Mouse (Mus musculus) CH12F3 (cell line): ENCODE measurements around the gene Ranbp17.

ENCODE experiments used
- in situ Hi-C: fragments of 300-500 bp; cut with MboI; formaldehyde crosslinking; loops from 2 replicates; pipeline ENCODE4 v1.14.3; 2020; ENCODE audit warnings: low sequenced_read_pairs

Ranbp17 gene

GRCm38 (mm10) chr11:33274294-33274693 lies 239.3 kb downstream of the Ranbp17 start:
- in situ Hi-C loops, result no loop called here

DNA sequence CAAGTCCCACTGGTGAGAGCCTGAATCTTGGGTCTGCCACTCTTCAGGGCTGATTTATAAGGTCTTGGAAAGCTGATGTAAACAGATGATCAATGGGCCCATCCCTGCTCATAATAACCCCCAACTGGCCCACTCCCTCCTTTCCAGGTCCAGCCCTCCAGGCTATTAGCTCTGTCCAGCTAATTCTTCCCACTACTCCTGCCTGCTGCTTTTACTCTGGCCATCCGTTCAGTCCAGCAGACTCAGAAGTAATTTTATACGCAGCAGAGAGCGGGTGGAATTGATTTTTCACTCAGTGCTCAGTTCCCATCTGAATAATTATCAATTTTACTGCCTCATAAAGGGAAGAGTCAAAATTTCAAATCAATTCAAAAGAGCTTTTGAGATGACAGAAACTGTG lies 273.3 kb downstream of the Ranbp17 start:
- in situ Hi-C loops, result no loop called here

DNA sequence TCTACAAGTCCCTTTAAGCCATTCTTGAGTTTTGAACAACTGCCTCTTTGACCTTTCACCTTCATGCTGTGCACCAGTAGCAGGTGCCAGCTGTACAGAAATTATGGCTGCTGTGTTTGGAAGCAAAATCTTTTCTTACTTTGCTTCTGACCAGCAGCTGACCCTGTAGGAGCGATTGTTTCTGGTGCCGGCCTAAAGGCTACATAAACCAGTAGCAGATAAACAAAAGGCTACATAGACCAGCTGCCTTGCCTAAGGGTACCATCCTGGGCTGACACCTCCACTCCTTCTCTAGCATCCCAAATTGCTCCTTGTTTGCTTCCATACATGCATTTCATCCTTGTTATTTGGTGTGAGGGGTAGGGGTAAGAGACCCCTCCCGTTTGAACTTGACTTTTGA lies 279.4 kb downstream of the Ranbp17 start:
- in situ Hi-C loops, result no loop called here

- in situ Hi-C loops, result no loop called here
Measured at GRCm38 (mm10) chr11:33232056-33232455, 281.5 kb downstream of the Ranbp17 start.

DNA sequence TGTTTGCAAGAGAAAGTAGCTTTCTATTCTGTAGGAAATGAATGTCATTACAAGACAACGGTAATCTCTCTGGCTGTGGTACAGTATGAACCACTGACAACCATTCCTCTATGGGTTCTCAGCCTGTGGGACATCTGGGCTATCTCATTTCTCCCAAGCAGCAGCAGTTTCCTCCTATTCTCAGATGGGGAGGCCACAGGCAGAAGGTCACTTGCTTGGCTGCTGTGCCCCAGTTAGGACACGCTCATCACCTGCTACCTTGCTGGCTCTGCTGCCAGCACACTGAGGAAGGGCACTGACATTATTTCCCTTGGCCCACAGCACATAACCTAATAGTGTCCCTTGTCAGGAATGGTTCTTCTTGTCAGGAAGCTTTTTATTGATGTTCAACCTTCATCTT lies 285.4 kb downstream of the Ranbp17 start:
- in situ Hi-C loops, result no loop called here

DNA sequence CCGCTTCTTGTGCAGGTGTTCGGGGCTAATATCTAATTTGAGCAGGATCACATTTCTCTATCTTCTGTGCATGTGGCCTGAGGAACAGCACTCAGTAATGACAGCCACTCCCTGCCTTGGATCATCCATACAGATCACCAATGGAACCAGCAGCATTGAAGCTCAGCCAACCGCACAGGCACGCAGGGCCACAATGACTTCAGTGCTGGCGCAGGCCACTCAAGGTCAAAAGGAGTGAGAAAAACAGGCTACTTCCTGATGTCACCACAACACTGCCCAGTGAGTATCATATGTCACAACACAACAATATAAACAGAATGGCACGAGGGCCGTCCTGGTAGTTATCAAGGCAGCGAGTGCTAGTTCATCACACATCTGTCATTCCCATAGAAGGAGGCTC lies 287.0 kb downstream of the Ranbp17 start:
- in situ Hi-C loops, result no loop called here

- in situ Hi-C loops, result no loop called here
Measured at GRCm38 (mm10) chr11:33221566-33222365, 291.8 kb downstream of the Ranbp17 start.

GRCm38 (mm10) chr11:33220763-33221162 lies 292.8 kb downstream of the Ranbp17 start:
- in situ Hi-C loops, result no loop called here

DNA sequence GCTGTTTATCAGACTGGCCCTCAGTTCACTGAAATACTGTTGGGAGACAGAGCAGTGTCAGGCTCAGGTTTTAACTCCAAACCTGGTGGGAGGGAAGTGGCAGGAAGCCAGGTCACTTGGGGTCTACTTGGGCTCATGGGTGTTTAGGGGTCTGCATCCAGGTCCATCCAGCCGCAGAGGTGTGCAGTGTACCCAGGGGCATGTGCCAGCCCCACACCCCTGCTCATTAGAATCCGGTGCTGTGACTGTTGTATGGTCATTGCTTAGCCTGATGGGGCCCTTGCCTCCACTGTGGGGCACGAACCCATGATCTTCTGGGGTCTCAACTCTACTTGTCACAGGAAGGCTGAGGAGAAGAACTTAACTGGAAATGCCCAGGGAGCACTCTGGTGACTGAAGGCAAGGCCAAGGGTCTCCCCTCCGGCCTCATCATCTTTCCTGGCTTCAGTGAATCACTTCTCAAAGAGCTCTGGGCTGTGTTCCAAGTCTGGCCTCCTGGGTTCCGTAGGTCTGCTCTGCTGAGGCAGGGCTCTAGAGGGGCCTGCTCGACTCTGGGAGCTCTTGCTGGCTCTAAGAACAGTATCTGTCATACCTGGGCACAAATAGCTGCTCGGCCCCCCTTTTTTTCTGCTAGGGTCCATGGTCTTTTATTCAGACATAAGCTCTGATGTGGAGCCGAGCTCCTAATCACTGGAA lies 296.0 kb downstream of the Ranbp17 start:
- in situ Hi-C loops, result no loop called here

DNA sequence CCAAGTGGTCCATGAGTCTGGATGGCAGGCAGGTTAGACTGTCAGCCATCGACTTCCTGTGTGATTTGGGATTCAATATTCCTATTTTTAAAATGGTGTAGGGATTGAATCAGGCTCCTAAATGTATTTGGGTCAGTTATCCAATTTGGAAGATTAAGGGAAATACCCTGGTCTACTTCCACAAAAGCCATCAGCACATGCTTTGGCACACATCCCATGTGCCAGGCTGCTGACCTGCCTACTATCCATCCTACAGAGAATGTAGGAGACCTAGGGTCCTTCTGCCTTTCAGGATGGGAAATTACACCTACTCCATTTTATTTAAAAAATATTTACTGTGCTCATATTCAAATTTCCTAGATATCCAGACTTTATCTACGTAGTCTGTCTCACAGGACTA lies 306.1 kb downstream of the Ranbp17 start:
- in situ Hi-C loops, result no loop called here

GRCm38 (mm10) chr11:33204966-33205365 lies 308.6 kb downstream of the Ranbp17 start:
- in situ Hi-C loops, result no loop called here

GRCm38 (mm10) chr11:33204329-33204705 lies 309.2 kb downstream of the Ranbp17 start:
- in situ Hi-C loops, result no loop called here

DNA sequence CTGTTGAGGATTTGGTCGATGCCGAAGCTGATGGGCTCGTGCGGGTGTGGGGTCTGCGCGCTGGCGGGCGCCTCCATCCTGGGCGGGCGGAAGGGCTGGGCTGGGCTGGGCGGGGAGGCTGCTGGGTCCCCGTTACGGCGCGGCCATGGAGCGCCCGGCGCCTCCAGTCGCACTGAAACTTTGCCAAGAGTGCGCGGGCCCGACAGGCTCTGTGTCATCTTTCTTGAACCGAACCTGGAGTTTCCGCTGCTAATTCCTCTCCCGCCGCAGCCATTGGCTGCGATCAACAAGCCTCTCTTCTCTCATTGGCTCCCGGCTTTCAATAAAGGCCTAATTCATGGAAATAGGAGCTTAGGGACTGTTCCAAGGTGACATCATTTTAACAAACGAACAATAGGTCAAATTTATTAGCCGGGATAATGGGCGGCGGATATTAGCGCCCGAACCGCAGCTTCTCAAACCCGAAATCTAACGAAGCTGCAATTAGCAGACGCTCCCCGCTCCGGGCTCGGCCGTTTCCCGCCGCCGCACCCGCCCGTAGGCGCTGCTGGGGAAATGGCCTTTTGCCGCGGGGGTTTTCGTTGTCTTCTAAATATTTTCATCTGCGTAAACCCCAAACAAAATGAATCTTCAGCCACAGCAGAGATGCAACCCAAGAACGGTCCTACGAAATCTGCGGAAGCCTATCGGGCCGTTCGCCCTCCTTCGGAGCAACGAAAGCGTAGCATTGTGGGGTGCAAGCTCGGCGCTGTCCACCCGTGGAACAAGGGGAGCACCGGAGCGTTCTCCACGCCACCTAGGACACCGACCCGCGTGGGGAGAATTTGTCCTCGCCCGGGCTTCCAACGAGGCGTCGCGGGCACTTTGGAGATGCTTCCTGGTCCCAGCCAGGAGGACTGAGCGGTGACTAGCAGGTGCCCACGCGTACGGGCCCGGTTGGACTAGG lies 309.9 kb downstream of the Ranbp17 start, which contains the start of gene Tlx3:
Tlx3 (minus strand) TSS at position 207 of the 946 bp plus-strand sequence.
- in situ Hi-C loops, result no loop called here

- in situ Hi-C loops, result no loop called here
Measured at GRCm38 (mm10) chr11:33202972-33203371, 310.6 kb downstream of the Ranbp17 start.

GRCm38 (mm10) chr11:33202296-33202695 lies 311.2 kb downstream of the Ranbp17 start:
- in situ Hi-C loops, result no loop called here

- in situ Hi-C loops, result no loop called here
Measured at GRCm38 (mm10) chr11:33201626-33202010, 311.9 kb downstream of the Ranbp17 start.

- in situ Hi-C loops, result no loop called here
Measured at GRCm38 (mm10) chr11:33200764-33201625, 312.6 kb downstream of the Ranbp17 start.

DNA sequence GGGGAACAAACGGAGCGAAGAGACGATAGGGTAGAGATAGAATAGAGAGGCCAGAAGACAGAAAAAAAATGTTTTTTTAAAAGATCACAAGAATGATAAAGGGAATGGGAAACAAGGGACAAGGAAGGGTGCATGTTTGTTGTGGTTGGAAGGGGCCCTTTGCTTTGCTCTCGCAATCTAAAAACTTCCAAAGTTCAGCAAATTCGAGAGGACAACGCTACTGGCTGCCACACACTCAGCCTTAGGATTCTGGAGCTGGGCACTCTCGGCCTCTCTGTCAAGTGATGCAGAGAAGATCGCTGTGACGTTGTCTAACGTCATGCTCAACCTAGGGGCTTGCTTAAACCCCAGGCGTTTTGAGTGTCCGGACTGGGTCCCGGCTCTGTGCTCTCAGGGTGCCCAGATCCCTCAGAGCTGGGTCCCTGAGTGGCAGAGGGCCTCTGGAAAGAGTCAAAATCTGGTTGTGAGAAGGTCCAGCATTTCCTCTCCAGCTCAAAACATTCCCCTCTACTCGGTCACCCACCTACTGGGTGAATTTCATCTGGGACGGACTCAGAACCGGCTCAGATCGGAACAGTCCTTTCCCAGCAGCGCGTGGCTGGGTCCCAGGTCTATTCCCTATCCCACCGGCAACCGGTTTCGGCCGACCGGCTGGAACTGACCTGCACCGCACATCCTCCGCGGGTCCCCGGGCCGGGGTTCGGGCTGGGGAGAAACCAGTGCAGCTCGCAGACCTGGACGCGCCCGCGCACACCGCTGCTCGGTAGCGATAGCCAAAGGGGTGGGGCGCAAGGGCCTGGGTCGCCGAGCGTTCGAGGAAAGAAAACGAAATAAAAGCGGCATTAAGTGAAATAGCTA lies 313.4 kb downstream of the Ranbp17 start:
- in situ Hi-C loops, result no loop called here

DNA sequence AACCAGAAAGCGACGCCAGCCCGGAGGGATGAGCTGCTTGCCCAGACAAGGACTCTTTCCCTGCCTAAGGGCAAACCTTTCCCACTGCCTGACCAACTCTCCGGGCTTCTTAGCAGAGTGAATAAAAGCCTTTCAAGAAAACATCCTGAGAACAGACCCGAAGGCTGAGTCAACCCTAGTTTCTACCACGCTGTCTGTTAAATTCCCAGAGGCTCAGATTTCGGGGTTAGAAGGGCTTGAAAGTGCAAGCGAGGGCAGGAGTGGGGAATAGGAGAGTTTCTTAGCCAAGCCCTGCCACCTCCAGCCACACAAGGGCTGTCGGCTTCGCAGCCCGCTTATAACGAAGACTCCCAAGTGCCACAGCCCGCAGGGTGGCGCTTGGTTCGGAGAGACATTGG lies 314.4 kb downstream of the Ranbp17 start:
- in situ Hi-C loops, result no loop called here
